Mouse (Mus musculus) liver, embryonic 16.5 days (tissue): ENCODE results near the gene Zfp715. TPM values are rescaled to one million over a fixed set of nuclear protein-coding genes. Genes with fewer than 3 reads are reported as not detected.
"Not testable (repeated sequence)": the region's sequence is repeated elsewhere in the genome, so short reads cannot be mapped to it uniquely, and the experiment has no call there.

Experiments
- ATAC-seq: fragments of 200-750 bp; cut with Nextera tagmentation; 2 replicates; pipeline ENCODE4 v1.8.0; 2017; ENCODE audit warnings: low read depth, mild to moderate bottlenecking, moderate number of reproducible peaks, moderate library complexity
- H3K27ac ChIP-seq: fragments of 300-500 bp; sonication (generic); 2 replicates; pipeline ENCODE4 v1.5.1; 2014; ENCODE audit warnings: mild to moderate bottlenecking, low read length
- H3K27me3 ChIP-seq: fragments of 300-500 bp; sonication (generic); 2 replicates; pipeline ENCODE4 v1.6.1; 2014; ENCODE audit warnings: low read depth, low read length, mixed read lengths; ENCODE audit not compliant: control insufficient read depth, insufficient read depth
- H3K36me3 ChIP-seq: fragments of 300-500 bp; sonication (generic); 2 replicates; pipeline ENCODE4 v1.6.1; 2014; ENCODE audit warnings: mild to moderate bottlenecking; ENCODE audit not compliant: control insufficient read depth, insufficient read depth
- H3K4me1 ChIP-seq: fragments of 300-500 bp; sonication (generic); 2 replicates; pipeline ENCODE4 v1.6.1; 2014; ENCODE audit warnings: low read depth, low read length, mixed read lengths; ENCODE audit not compliant: control insufficient read depth
- H3K4me2 ChIP-seq: fragments of 300-500 bp; sonication (generic); 2 replicates; pipeline ENCODE4 v1.6.1; 2014; ENCODE audit warnings: low read depth, low read length, mixed read lengths
- H3K4me3 ChIP-seq: fragments of 300-500 bp; sonication (generic); 2 replicates; pipeline ENCODE4 v1.5.1; 2014; ENCODE audit warnings: low read depth, mild to moderate bottlenecking, low read length
- H3K9ac ChIP-seq: fragments of 300-500 bp; sonication (generic); 2 replicates; pipeline ENCODE4 v1.6.1; 2014; ENCODE audit warnings: low read depth, low read length
- H3K9me3 ChIP-seq: fragments of 300-500 bp; sonication (generic); replicated peaks from 2 replicates; pipeline ENCODE4 v1.6.1; 2016; ENCODE audit warnings: low read length; ENCODE audit not compliant: control insufficient read depth
- WGBS: fragments of 180-500 bp; shearing (Covaris S2); extraction: QIAGEN DNeasy Blood & Tissue Kit; methylation state at CpG from one replicate; pipeline ENCODE4 v1.1.7; 2014; ENCODE audit not compliant: insufficient replicate concordance; 5-methylcytosine and 5-hydroxymethylcytosine counted together
- polyA plus RNA-seq: library from polyadenylated mRNA; unstranded; fragments of >200 nt; fragmentation: Nextera tagmentation; extraction: Ambion mirVana; gene quantifications from 2 replicates; pipeline ENCODE4 v1.2.1, GENCODE M21; 2015

Zfp715 gene
- 4.5 and 4.9 TPM in 2 replicates for polyA plus RNA-seq

- H3K27ac ChIP-seq = peak within 1 kb of the TSS; percentile 88
- H3K9me3 ChIP-seq = no peaks in the 10 kb centered on the region
- H3K9ac ChIP-seq = peak within 1 kb of the TSS; percentile 82
- under 1% methylated on average over 33 of the region's 33 CpGs for WGBS
- peak; percentile 89 for ATAC-seq
- H3K4me1 ChIP-seq = peaks cover 25% of the 10 kb centered on the region
- H3K4me2 ChIP-seq = peak within 1 kb of the TSS; percentile 88
- H3K4me3 ChIP-seq = peak within 1 kb of the TSS; percentile 82
- H3K36me3 ChIP-seq = no peaks in the 10 kb centered on the region; the same call in 1 of the 2 replicates
- no peaks in the 10 kb centered on the region for H3K27me3 ChIP-seq
Measured at GRCm38 (mm10) chr7:43313013-43313428, at the start of gene Zfp715. Gene Zfp715, minus strand, starts transcription at chr7:43313294.

- H3K4me1 ChIP-seq = no peaks in the 10 kb centered on the region
- no peaks in the 10 kb centered on the region for H3K9me3 ChIP-seq
- no peaks in the 10 kb centered on the region for H3K27me3 ChIP-seq
- no peak overlapping the region for H3K4me2 ChIP-seq
- no peak overlapping the region for H3K27ac ChIP-seq
- no peak overlapping the region for H3K4me3 ChIP-seq
- ATAC-seq = no peak
- 35% methylated on average over 4 of the region's 4 CpGs for WGBS
- H3K36me3 ChIP-seq = no peaks in the 10 kb centered on the region
- no peak overlapping the region for H3K9ac ChIP-seq
Measured at GRCm38 (mm10) chr7:43362021-43362420, 48.9 kb upstream of the Zfp715 start.

- Histone ChIP-seq H3K36me3 (no peaks in the 10 kb centered on the region), H3K27me3 (no peaks in the 10 kb centered on the region), H3K27ac (no peak overlapping the region), H3K4me1 (no peaks in the 10 kb centered on the region), H3K4me3 (no peak overlapping the region), H3K9ac (no peak overlapping the region), H3K4me2 (no peak overlapping the region), H3K9me3 (no peaks in the 10 kb centered on the region)
- WGBS = 65% methylated on average over 1 of the region's 1 CpGs
- no peak for ATAC-seq
Measured at GRCm38 (mm10) chr7:43361442-43361841, 48.3 kb upstream of the Zfp715 start.

- H3K9ac ChIP-seq = no peak overlapping the region
- H3K4me1 ChIP-seq = peaks cover 3% of the 10 kb centered on the region; the same call in 1 of the 2 replicates
- no peaks in the 10 kb centered on the region for H3K27me3 ChIP-seq
- no peak overlapping the region for H3K4me3 ChIP-seq
- WGBS = 70% methylated on average over 3 of the region's 3 CpGs
- no peaks in the 10 kb centered on the region for H3K36me3 ChIP-seq
- ATAC-seq = no peak
- H3K4me2 ChIP-seq = no peak overlapping the region
- no peaks in the 10 kb centered on the region for H3K9me3 ChIP-seq
- H3K27ac ChIP-seq = no peak overlapping the region
Measured at GRCm38 (mm10) chr7:43358556-43358955, 45.5 kb upstream of the Zfp715 start.

- H3K27me3 ChIP-seq = no peaks in the 10 kb centered on the region
- no peak overlapping the region for H3K9ac ChIP-seq
- no peak overlapping the region for H3K4me2 ChIP-seq
- H3K27ac ChIP-seq = no peak overlapping the region
- 15% methylated on average over 12 of the region's 12 CpGs for WGBS
- H3K36me3 ChIP-seq = no peaks in the 10 kb centered on the region
- no peak overlapping the region for H3K4me3 ChIP-seq
- no peak for ATAC-seq
- H3K9me3 ChIP-seq = no peaks in the 10 kb centered on the region
- peaks cover 11% of the 10 kb centered on the region for H3K4me1 ChIP-seq
Measured at GRCm38 (mm10) chr7:43354893-43355835, 42.1 kb upstream of the Zfp715 start.

GRCm38 (mm10) chr7:43353758-43354157 is 40.7 kb upstream of the Zfp715 start:
- no peak overlapping the region for H3K4me3 ChIP-seq
- ATAC-seq = no peak

GRCm38 (mm10) chr7:43353118-43353517 is 40.0 kb upstream of the Zfp715 start:
- Histone ChIP-seq H3K4me3 (no peak overlapping the region), H3K9ac (no peak overlapping the region), H3K36me3 (no peaks in the 10 kb centered on the region), H3K27me3 (no peaks in the 10 kb centered on the region), H3K27ac (peak overlapping the region; percentile 57), H3K4me1 (peaks cover 11% of the 10 kb centered on the region), H3K9me3 (no peaks in the 10 kb centered on the region), H3K4me2 (no peak overlapping the region)
- ATAC-seq = peak; percentile 37; the same call in 1 of the 2 replicates
- WGBS = 18% methylated on average over 4 of the region's 4 CpGs

More at GRCm38 (mm10) chr7:43353758-43354157, 40.7 kb upstream of the Zfp715 start:
- WGBS = 34% methylated on average over 4 of the region's 4 CpGs
- peaks cover 11% of the 10 kb centered on the region for H3K4me1 ChIP-seq
- no peaks in the 10 kb centered on the region for H3K9me3 ChIP-seq
- no peaks in the 10 kb centered on the region for H3K36me3 ChIP-seq
- no peak overlapping the region for H3K9ac ChIP-seq
- H3K27ac ChIP-seq = peak overlapping the region; percentile 57; the same call in 1 of the 2 replicates
- no peak overlapping the region for H3K4me2 ChIP-seq
- H3K27me3 ChIP-seq = no peaks in the 10 kb centered on the region

- peak; percentile 38; the same call in 1 of the 2 replicates for ATAC-seq
- H3K27me3 ChIP-seq = no peaks in the 10 kb centered on the region
- no peak within 1 kb of the TSS for H3K4me2 ChIP-seq
- H3K27ac ChIP-seq = no peak within 1 kb of the TSS
- no peak within 1 kb of the TSS; the same call in 1 of the 2 replicates for H3K9ac ChIP-seq
- no peaks in the 10 kb centered on the region for H3K9me3 ChIP-seq
- no peaks in the 10 kb centered on the region for H3K36me3 ChIP-seq
- H3K4me1 ChIP-seq = peaks cover 11% of the 10 kb centered on the region
- 22% methylated on average over 3 of the region's 3 CpGs for WGBS
- H3K4me3 ChIP-seq = no peak within 1 kb of the TSS
Measured at GRCm38 (mm10) chr7:43351154-43351553, 38.1 kb upstream of the Zfp715 start, which contains the start of gene Siglecf. Gene Siglecf, plus strand, starts transcription at chr7:43351341.

- not testable (repeated sequence) for H3K4me2 ChIP-seq, H3K27ac ChIP-seq, H3K9ac ChIP-seq, H3K36me3 ChIP-seq, H3K4me1 ChIP-seq, H3K4me3 ChIP-seq, H3K9me3 ChIP-seq, H3K27me3 ChIP-seq
- ATAC-seq = 0 out of 2 replicates have a peak, but pooled peaks have one; percentile 24
- WGBS = 30% methylated on average over 5 of the region's 5 CpGs
Measured at GRCm38 (mm10) chr7:43349623-43350022, 36.5 kb upstream of the Zfp715 start.
